Mouse (Mus musculus): ENCODE measurements at regions not wholly inside any gene's neighbourhood (a gene's known extent, or its start where the extent isn't known, plus 50 kb on each side); places are given as distances from the start of the nearest gene placed in this dataset.

GRCm38 (mm10) chr5:106376781-106377525 lies 81.0 kb downstream of the Barhl2 start:
- no peak overlapping the region for H3K4me3 ChIP-seq (ENCODE audit: low read depth, low read length)
- TF ChIP-seq CTCF (IDR thresholded peaks at IDR 0.05; ENCODE audit: low read depth), result no peak
- H3K27me3 ChIP-seq (ENCODE audit: insufficient read depth, low read length), result no peaks in the 10 kb centered on the region
- no peaks in the 10 kb centered on the region for H3K4me1 ChIP-seq (ENCODE audit: insufficient read depth)
- DNase-seq, result no peak
- H3K9me3 ChIP-seq (ENCODE audit: low read depth, low read length), result no peaks in the 10 kb centered on the region
- H3K9ac ChIP-seq, result no peak overlapping the region
- H3K36me3 ChIP-seq (ENCODE audit: insufficient read depth), result no peaks in the 10 kb centered on the region
- H3K27ac ChIP-seq (ENCODE audit: low read depth), result no peak overlapping the region
- ATAC-seq (ENCODE audit: insufficient read depth), result no peak
- H3K4me2 ChIP-seq, result no peak overlapping the region
- 81% methylated on average over 25 of the region's 25 CpGs for WGBS

- Histone ChIP-seq H3K4me1 (ENCODE audit: insufficient read depth) (no peaks in the 10 kb centered on the region), H3K9me3 (ENCODE audit: low read depth, low read length) (no peaks in the 10 kb centered on the region), H3K36me3 (ENCODE audit: insufficient read depth) (no peaks in the 10 kb centered on the region), H3K4me2 (no peak overlapping the region), H3K27me3 (ENCODE audit: insufficient read depth, low read length) (no peaks in the 10 kb centered on the region), H3K4me3 (ENCODE audit: low read depth, low read length) (no peak overlapping the region), H3K9ac (no peak overlapping the region), H3K27ac (ENCODE audit: low read depth) (no peak overlapping the region)
- TF ChIP-seq CTCF (IDR thresholded peaks at IDR 0.05; ENCODE audit: low read depth), result no peak
- WGBS, result 40% methylated on average over 9 of the region's 9 CpGs
- no peak for ATAC-seq (ENCODE audit: insufficient read depth)
- DNase-seq, result no peak
Measured at GRCm38 (mm10) chr5:106367831-106368230, 90.1 kb downstream of the Barhl2 start.

GRCm38 (mm10) chr5:106367312-106367711 lies 90.7 kb downstream of the Barhl2 start:
- 39% methylated on average over 5 of the region's 5 CpGs for WGBS
- Histone ChIP-seq H3K4me3 (ENCODE audit: low read depth, low read length) (no peak overlapping the region), H3K9me3 (ENCODE audit: low read depth, low read length) (no peaks in the 10 kb centered on the region), H3K27me3 (ENCODE audit: insufficient read depth, low read length) (no peaks in the 10 kb centered on the region), H3K4me1 (ENCODE audit: insufficient read depth) (no peaks in the 10 kb centered on the region), H3K27ac (ENCODE audit: low read depth) (no peak overlapping the region), H3K4me2 (no peak overlapping the region), H3K9ac (no peak overlapping the region), H3K36me3 (ENCODE audit: insufficient read depth) (no peaks in the 10 kb centered on the region)
- TF ChIP-seq CTCF (IDR thresholded peaks at IDR 0.05; ENCODE audit: low read depth), result no peak
- DNase-seq (no peak), ATAC-seq (ENCODE audit: insufficient read depth) (no peak)

- no peak overlapping the region for H3K9ac ChIP-seq
- TF ChIP-seq CTCF (IDR thresholded peaks at IDR 0.05; ENCODE audit: low read depth), result no peak
- no peaks in the 10 kb centered on the region for H3K27me3 ChIP-seq (ENCODE audit: insufficient read depth, low read length)
- no peaks in the 10 kb centered on the region for H3K4me1 ChIP-seq (ENCODE audit: insufficient read depth)
- no peaks in the 10 kb centered on the region for H3K9me3 ChIP-seq (ENCODE audit: low read depth, low read length)
- H3K27ac ChIP-seq (ENCODE audit: low read depth), result no peak overlapping the region
- no peak overlapping the region for H3K4me2 ChIP-seq
- H3K36me3 ChIP-seq (ENCODE audit: insufficient read depth), result no peaks in the 10 kb centered on the region
- no peak for DNase-seq
- WGBS, result 68% methylated on average over 7 of the region's 7 CpGs
- ATAC-seq (ENCODE audit: insufficient read depth), result no peak
- no peak overlapping the region for H3K4me3 ChIP-seq (ENCODE audit: low read depth, low read length)
Measured at GRCm38 (mm10) chr5:106366006-106366405, 92.0 kb downstream of the Barhl2 start.

GRCm38 (mm10) chr5:106365094-106365493 lies 92.9 kb downstream of the Barhl2 start:
- ATAC-seq (ENCODE audit: insufficient read depth) (no peak; the same call in 1 of the 2 replicates), DNase-seq (peak; percentile 76)
- H3K9ac ChIP-seq, result no peak overlapping the region
- no peak overlapping the region for H3K4me2 ChIP-seq
- H3K4me1 ChIP-seq (ENCODE audit: insufficient read depth), result no peaks in the 10 kb centered on the region
- H3K27me3 ChIP-seq (ENCODE audit: insufficient read depth, low read length), result no peaks in the 10 kb centered on the region
- 38% methylated on average over 8 of the region's 8 CpGs for WGBS
- no peaks in the 10 kb centered on the region for H3K9me3 ChIP-seq (ENCODE audit: low read depth, low read length)
- no peak overlapping the region for H3K27ac ChIP-seq (ENCODE audit: low read depth)
- no peak overlapping the region for H3K4me3 ChIP-seq (ENCODE audit: low read depth, low read length)
- TF ChIP-seq CTCF (IDR thresholded peaks at IDR 0.05; ENCODE audit: low read depth), result peak; percentile 55
- H3K36me3 ChIP-seq (ENCODE audit: insufficient read depth), result no peaks in the 10 kb centered on the region

GRCm38 (mm10) chr5:106351348-106351747 lies 106.6 kb downstream of the Barhl2 start:
- H3K4me3 ChIP-seq (ENCODE audit: low read depth, low read length), result no peak overlapping the region
- H3K9me3 ChIP-seq (ENCODE audit: low read depth, low read length), result no peaks in the 10 kb centered on the region
- 85% methylated on average over 8 of the region's 8 CpGs for WGBS
- TF ChIP-seq CTCF (IDR thresholded peaks at IDR 0.05; ENCODE audit: low read depth), result no peak
- H3K9ac ChIP-seq, result no peak overlapping the region
- no peak overlapping the region for H3K4me2 ChIP-seq
- H3K4me1 ChIP-seq (ENCODE audit: insufficient read depth), result no peaks in the 10 kb centered on the region
- H3K36me3 ChIP-seq (ENCODE audit: insufficient read depth), result no peaks in the 10 kb centered on the region
- ATAC-seq (ENCODE audit: insufficient read depth), result no peak
- no peak overlapping the region for H3K27ac ChIP-seq (ENCODE audit: low read depth)
- no peak for DNase-seq
- no peaks in the 10 kb centered on the region for H3K27me3 ChIP-seq (ENCODE audit: insufficient read depth, low read length)

GRCm38 (mm10) chr5:106349851-106350515 lies 108.0 kb downstream of the Barhl2 start:
- 64% methylated on average over 10 of the region's 10 CpGs for WGBS
- ATAC-seq (ENCODE audit: insufficient read depth) (no peak), DNase-seq (no peak)
- Histone ChIP-seq H3K4me1 (ENCODE audit: insufficient read depth) (no peaks in the 10 kb centered on the region), H3K36me3 (ENCODE audit: insufficient read depth) (no peaks in the 10 kb centered on the region), H3K9me3 (ENCODE audit: low read depth, low read length) (no peaks in the 10 kb centered on the region), H3K27ac (ENCODE audit: low read depth) (no peak overlapping the region), H3K4me2 (no peak overlapping the region), H3K27me3 (ENCODE audit: insufficient read depth, low read length) (no peaks in the 10 kb centered on the region), H3K9ac (no peak overlapping the region), H3K4me3 (ENCODE audit: low read depth, low read length) (no peak overlapping the region)
- no peak for TF ChIP-seq CTCF (IDR thresholded peaks at IDR 0.05; ENCODE audit: low read depth)

All from lung, embryonic 14.5 days (tissue).